Mouse (Mus musculus) kidney, adult 2 months (tissue): ENCODE results near the gene Ttll7.

ENCODE experiments used
- CTCF ChIP-seq: fragments of 200-500 bp; conservative IDR thresholded peaks from 2 replicates; pipeline ENCODE4 v1.5.1; 2011; ENCODE audit warnings: low read depth, mild to moderate bottlenecking, control low read depth, low read length, moderate library complexity, mixed read lengths; ENCODE audit not compliant: insufficient read depth, insufficient read length
- POLR2A ChIP-seq: fragments of 200-500 bp; IDR thresholded peaks from one replicate; pipeline ENCODE4 v1.6.1; 2011; ENCODE audit warnings: low read depth, low read length, control low read depth

DNA sequence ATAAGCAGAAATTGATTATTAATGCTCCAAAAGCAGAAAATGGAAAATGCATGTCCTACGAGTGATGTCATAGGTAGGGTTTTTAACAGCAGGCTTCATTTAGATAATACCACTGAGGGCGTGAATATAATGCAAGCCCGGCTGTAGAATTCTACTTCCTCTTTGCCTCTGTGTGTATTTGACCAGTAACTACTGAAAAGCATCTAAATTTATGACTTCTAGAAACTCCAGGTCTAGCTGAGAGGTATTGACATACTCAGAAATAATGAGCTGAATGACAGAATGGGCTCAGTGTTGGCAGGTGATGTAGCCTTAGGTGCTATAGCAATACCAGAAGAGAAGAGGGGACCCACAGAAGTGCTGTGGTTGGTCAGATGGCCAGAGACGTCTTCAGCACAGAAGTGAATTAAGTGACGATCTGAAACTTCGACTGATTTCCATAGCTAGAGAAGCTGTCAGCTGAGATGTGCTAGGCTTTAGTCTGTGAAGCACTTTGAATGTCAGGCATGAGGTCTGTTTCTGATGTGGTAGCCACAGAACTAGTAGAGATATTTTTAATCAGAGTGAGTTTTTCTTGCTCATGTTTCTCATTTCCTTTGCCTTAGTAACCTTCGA lies 2.4 kb downstream of the Ttll7 start:
- TF ChIP-seq CTCF (no peak), POLR2A (no peak)
